Mouse (Mus musculus): Measurements from ENCODE around the gene Uba52. TPM values are rescaled to one million over a fixed set of nuclear protein-coding genes. Genes with fewer than 3 reads are reported as not detected.

The Uba52 gene
- total RNA-seq, 2 experiments from 2014 or later: 785 to 797 TPM

- DNase-seq: peak; percentile 73
These were observed 6.3 kb downstream of the Uba52 start for GRCm38 (mm10) chr8:70504291-70504716.

GRCm38 (mm10) chr8:70503062-70503750, 7.4 kb downstream of the Uba52 start:
- peak; percentile 62 for DNase-seq

- no peak for DNase-seq
These were observed 8.1 kb downstream of the Uba52 start for GRCm38 (mm10) chr8:70502540-70502939.

- DNase-seq: peak; percentile 75
These were observed 8.6 kb downstream of the Uba52 start for GRCm38 (mm10) chr8:70501820-70502529.

GRCm38 (mm10) chr8:70500386-70501301, 10.0 kb downstream of the Uba52 start:
- no peak for DNase-seq

GRCm38 (mm10) chr8:70495771-70496062, 14.9 kb downstream of the Uba52 start:
- no peak for DNase-seq

- DNase-seq: no peak
These were observed 15.4 kb downstream of the Uba52 start for GRCm38 (mm10) chr8:70495001-70495770.

GRCm38 (mm10) chr8:70494416-70494945, 16.1 kb downstream of the Uba52 start:
- DNase-seq: no peak

GRCm38 (mm10) chr8:70493692-70494415, 16.7 kb downstream of the Uba52 start:
- no peak for DNase-seq

GRCm38 (mm10) chr8:70492664-70493640, 17.6 kb downstream of the Uba52 start, which contains the start of gene Crlf1:
Gene Crlf1 (plus strand): TSS chr8:70493158.
- DNase-seq: no peak

- no peak for DNase-seq
These were observed 19.6 kb downstream of the Uba52 start for GRCm38 (mm10) chr8:70490880-70491495.

GRCm38 (mm10) chr8:70490061-70490879, 20.3 kb downstream of the Uba52 start:
- no peak for DNase-seq

GRCm38 (mm10) chr8:70489576-70489975, 21.0 kb downstream of the Uba52 start:
- DNase-seq: no peak

GRCm38 (mm10) chr8:70488931-70489470, 21.6 kb downstream of the Uba52 start:
- DNase-seq: no peak

- no peak for DNase-seq
These were observed 22.4 kb downstream of the Uba52 start for GRCm38 (mm10) chr8:70487993-70488796.

- no peak for DNase-seq
These were observed 23.6 kb downstream of the Uba52 start, which contains the start of gene Tmem59l for GRCm38 (mm10) chr8:70486941-70487520. Gene Tmem59l (minus strand): TSS chr8:70487358.
